Mouse (Mus musculus) granulocyte monocyte progenitor cell, adult 5-6 weeks (primary cell): ENCODE data around the gene Zc3h12c. TPM values are rescaled to one million over a fixed set of nuclear protein-coding genes. Genes with fewer than 3 reads are reported as not detected.
"Not testable (repeated sequence)": the region's sequence is repeated elsewhere in the genome, so short reads cannot be mapped to it uniquely, and the experiment has no call there.

ENCODE experiments used
- ATAC-seq: replicated peaks from 2 replicates; pipeline ENCODE4 v1.8.0; 2016; ENCODE audit warnings: mild to moderate bottlenecking, moderate TSS enrichment, inconsistent platforms; ENCODE audit not compliant: poor library complexity, severe bottlenecking
- total RNA-seq, 2 experiments: library from RNA; stranded (forward) in 1 of 2; stranded (reverse) in 1 of 2; fragments of 200-712, 200-1000 nt in 1 of 2; fragments of >200 nt in 1 of 2; fragmentation: Nextera tagmentation in 1 of 2; gene quantifications; 2 replicates each; pipeline ENCODE4 v1.2.3; 2014 to 2017

Zc3h12c gene
- total RNA-seq, 2 experiments from 2014 or later, result 4.5 to 8.8 TPM

DNA sequence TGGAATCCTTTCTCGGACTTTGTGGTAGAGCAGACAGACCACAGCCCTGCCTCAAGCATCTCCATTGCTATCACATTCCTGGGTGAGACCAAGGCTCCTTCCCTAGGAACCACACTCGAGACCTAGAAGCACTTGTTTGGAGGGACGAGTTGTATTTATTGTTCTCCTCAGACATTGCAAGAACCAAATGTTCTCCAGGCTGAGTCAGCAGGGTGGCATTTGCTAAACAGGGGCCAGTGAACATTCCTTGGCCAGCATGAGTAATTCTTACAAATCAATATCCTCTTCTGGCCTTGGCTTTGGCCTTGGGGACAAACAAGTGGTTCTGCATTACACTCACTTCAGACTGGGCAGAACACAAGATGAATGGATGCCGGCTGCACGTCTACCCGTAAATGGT is 62.9 kb downstream of the Zc3h12c start:
- no peak for ATAC-seq

- no peak for ATAC-seq
Measured at GRCm38 (mm10) chr9:52104225-52104615, 64.2 kb downstream of the Zc3h12c start.

DNA sequence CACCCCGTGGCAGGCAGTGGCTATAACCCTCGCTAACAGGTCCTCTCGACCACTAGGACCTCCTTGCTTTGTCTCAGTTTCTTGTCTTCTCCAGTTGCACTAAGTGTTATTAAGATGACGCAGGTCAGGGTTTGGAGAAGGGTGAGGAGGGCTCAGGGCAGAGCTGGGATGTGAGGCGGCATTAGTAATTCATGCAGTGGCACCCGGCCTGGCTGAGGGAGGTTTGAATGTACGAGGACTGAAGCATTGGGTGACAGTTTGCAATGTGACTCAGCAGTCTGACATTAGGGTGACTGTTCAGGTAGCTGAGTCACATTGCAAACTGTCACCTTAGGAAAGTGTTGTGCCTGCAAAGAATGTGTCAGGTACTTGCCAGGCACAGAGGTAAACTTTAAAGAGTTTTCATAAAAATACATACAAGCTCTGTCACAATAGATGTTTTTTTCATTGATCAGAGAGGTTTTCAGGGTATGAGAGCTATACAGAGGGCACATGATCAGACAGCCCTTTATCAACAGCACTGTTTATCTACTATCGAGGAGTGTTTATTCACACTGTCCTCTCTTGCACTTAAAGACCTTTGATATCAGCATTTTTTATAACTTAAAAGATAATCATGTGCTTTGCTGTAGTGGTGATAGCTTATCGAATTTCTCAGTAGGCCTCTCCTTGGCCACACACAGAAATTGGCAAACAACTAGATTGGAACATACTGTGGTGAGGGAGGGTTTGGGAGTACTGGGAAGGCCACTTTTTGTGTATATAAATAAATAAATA is 64.7 kb downstream of the Zc3h12c start:
- ATAC-seq, result no peak

- 0 out of 2 replicates have a peak, but pooled peaks have one; percentile 21 for ATAC-seq
Measured at GRCm38 (mm10) chr9:52102060-52102844, 66.1 kb downstream of the Zc3h12c start.

DNA sequence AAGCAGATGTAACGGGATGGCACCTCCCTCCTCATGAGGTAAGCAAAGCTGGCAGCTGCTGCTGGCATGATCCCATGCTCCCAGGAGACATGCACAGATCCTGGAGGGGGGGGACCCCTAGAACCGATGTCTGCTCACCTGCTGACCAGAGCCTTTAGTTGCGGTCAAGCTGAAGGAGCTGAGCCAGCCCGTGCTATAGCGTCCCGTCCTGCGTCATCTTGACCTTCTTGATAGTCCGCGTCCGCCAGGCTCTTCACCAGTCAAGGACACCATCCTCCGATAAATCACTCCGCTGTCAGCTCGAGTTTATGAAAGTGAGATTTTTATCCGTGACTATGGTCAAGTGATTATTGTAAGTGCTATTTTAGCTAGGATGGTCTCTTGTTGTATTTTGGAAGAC is 67.9 kb downstream of the Zc3h12c start:
- no peak for ATAC-seq

GRCm38 (mm10) chr9:52098600-52098999 is 69.8 kb downstream of the Zc3h12c start:
- peak; percentile 88 for ATAC-seq

DNA sequence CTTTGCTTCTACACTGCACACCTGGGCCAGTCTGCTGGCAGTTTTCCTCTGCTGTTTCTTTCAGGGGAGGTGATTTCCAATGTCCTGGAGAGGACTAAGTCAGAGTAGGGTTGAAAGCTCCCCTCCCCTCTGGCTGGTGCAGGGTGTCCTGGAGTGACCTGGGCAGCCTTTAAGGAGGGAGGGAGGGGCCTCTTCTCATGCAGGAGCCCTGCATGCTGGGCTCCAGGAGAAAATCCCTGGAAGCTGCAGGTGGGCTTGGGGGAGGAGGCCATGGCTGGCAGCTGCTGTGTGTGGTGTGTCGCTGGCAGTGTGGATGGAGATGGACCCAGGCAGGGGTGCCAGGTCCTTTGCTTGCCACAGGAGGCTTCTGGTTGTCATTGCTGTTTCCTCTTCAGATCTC is 71.0 kb downstream of the Zc3h12c start:
- ATAC-seq, result no peak

DNA sequence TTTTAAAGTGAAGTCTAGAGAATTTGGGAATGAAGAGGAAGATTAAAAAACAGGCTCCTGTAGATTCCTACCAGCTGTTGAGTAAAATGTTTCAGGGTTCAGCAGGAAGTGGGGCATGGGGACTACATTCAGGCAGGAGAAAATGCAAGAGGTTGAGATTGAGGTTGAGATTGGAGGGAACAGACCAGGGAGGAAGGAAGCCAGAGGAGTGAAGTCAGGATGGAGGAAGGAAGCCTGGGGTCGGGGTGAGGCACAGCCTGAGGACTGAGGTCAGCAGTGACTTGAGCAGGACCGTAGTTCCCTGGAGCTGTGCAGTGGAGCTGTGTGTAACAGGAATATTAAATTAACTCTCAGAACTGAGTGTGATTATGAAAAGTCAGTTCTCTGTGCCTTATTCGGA is 72.7 kb downstream of the Zc3h12c start:
- ATAC-seq, result 0 out of 2 replicates have a peak, but pooled peaks have one; percentile 28

- ATAC-seq, result no peak
Measured at GRCm38 (mm10) chr9:52094471-52094980, 73.8 kb downstream of the Zc3h12c start.

GRCm38 (mm10) chr9:52094016-52094415 is 74.4 kb downstream of the Zc3h12c start:
- ATAC-seq, result no peak

DNA sequence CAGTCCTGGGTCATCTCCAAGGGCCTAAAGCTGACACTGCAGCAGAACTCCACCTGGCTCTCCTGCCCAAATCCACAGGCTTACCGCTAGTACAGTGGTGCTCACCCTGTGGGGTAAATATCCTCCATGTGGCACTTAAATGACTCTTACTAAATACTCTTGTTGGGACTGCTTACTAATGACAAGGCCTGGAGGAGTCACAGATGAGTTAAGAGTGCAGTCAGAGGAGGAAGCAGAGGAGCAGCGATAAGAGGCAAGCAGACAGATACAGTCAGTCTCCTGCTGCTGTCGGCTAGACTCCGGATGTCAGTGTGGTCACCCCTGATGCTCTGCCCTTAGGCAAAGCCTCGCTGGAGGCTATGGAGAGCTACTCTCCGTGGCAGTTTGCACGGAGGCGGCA is 75.3 kb downstream of the Zc3h12c start:
- ATAC-seq, result peak; percentile 10

- no peak for ATAC-seq
Measured at GRCm38 (mm10) chr9:52092311-52092710, 76.1 kb downstream of the Zc3h12c start.

DNA sequence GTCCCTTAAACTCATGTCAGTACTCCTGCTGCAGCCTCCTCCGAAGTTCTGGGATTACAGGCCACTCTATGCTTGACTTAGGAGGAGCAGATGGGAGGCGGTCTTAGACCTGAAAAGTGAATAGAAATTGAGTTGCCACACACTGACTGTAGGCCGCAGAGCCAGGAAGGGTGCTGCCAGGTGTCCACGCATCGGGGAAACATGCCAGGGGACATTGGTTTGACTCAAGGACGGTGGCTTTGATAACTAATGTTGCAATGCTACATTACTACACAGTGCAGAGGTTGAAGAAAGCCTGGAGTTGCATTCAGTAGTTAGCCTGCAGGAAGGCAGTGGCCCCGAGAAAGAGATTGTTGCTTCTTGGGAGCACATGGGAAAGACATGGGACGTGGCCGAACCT is 76.6 kb downstream of the Zc3h12c start:
- peak; percentile 43 for ATAC-seq

DNA sequence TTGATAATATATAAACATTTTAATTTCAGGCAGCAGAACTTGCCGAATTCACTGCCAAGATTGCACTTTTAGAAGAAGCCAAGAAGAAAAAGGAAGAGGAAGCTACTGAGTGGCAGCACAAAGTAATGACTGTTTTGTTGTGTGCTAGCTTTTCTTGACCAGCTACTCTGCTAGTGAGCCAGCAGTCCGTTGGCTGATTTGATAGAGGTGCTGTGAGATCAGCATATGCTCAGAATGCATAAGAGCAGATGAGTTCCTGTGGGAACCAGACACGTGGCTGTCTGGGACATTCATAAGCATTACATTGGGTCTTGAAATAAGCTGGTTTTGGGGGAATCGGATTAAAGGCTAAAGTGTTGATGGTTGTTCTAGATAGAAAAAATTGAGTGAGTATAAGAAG is 86.0 kb downstream of the Zc3h12c start:
- ATAC-seq, result no peak

DNA sequence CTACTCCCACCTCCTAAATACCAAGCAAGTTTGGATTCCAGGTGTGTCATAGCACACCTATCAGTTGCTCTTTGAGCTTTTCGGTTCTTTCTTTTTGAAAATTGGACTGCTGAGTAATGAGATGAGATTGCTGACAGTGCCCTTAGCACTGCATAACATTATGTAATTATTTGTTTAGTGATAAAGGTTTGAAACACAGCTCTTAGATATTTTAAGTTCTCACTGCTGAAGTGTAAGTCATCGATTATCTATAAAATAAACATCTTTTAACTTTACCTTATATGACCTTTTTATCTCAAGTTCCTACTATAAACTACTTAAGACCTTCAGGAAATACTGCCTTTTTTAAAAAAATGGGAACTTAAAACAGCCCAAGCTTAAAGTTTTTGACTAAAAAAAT is 86.4 kb downstream of the Zc3h12c start:
- no peak for ATAC-seq

DNA sequence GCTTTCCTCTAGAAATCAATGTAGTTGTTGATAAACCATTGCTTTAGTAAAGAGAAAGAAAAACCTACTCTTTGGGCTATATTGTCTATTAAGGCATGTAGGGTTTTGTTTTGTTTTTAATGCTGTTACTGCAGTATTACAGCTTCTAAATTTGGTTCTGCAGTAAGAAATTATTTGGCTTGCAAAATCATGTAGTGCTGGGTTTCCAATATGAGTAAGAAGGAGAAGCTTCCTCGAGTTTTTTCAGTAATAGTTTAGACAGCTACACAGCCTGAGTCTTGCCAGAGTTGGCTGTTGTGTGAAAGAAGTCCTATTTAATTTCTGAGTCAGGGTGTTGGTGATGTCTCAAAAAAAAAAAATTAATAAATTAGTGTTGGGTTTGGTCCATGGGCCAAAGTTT is 90.7 kb downstream of the Zc3h12c start:
- ATAC-seq, result no peak

- no peak for ATAC-seq
Measured at GRCm38 (mm10) chr9:52076089-52076488, 92.3 kb downstream of the Zc3h12c start.

DNA sequence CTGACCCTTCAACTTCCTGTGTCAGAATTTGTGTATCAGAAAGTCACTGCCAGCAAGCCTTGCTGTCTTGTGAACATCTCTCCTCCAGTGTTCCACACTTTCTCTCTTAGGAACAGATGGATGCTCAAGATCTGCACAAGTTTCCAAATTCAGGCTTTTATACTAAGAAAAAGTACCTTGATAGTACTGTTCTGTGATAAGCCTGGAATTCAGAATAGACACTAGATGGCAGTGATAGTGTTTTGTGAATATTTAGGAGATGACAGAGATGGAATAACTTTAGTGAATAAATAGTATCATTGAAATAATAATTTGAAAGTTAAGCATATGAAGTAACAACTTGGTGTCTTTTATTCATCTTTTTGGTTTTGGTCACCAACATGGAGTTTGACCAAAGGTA is 96.2 kb downstream of the Zc3h12c start:
- no peak for ATAC-seq

DNA sequence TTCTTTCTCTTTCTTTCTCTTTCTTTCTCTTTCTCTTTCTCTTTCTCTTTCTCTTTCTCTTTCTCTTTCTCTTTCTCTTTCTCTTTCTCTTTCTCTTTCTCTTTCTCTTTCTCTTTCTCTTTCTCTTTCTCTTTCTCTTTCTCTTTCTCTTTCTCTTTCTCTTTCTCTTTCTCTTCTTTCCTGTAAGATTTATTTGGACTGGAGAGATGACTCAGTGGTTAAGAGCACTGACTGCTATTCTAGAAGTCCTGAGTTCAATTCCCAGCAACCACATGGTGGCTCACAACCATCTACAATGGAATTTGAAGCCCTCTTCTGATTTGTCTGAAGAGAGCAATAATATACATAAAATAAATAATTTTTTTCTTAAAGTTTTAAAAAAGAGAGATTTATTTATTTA is 97.0 kb downstream of the Zc3h12c start:
- not testable (repeated sequence) for ATAC-seq

GRCm38 (mm10) chr9:52070052-52070451 is 98.3 kb downstream of the Zc3h12c start:
- no peak for ATAC-seq
